8 mouse cellular contexts compared by ENCODE assay signal in the genomic region with DNA sequence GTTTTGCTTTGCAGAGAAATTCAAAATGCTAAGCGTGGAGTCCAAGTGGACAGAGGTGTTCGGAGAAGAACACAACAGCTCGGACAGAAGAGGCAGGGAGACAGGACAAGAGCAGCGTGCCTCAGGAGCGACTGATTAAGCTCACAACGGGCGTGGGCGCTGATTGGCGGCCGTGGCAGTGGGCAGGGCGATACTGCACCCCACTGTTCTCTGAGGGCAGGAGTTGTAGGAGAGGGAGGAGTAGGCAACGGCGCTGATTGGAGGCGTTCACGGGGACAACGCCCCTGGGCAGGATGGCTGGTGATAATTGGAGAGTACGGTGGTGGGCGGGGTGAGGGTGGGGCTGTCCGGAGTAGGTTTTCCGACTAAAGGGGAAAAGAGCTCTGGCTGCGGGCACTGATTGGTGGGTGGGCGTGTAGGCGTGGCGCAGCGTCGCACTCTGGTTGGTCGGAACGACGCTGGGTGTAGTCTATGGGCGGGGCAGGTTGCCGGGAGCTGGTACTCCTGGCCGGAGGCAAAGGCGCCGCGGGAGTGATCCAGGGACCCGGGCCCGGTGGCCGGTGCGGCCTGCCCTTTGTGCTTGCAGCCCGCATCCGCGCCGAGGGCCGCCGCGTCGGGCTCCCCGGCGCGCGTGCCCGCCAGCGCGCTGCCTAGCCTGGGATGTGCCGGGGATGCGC. TPM values are rescaled to one million over a fixed set of nuclear protein-coding genes. Genes with fewer than 3 reads are reported as not detected.
DNase-seq lines count a peak whose midpoint lies in the region; ATAC-seq and TF ChIP-seq lines count a peak whose summit lies in the region.

Gene Rps6ka2 (plus strand): TSS at position 489 of the 677 bp plus-strand sequence.

- DNase-seq in 3T3-L1 (ENCODE audit: low read depth, low spot score), result peak; percentile 100
- peak; percentile 97 to 98 for DNase-seq in heart, adult 9 months (ENCODE audit: low spot score in 2 of 2)
- peak; percentile 84 to 88 for DNase-seq in monocyte, adult 2 months (ENCODE audit: low read depth in 1 of 2, low spot score in 2 of 2)
- DNase-seq in spleen, postnatal 36 days (ENCODE audit: low spot score in 2 of 2), result peak; percentile 95

- no peaks in the 10 kb centered on the region for H3K36me3 ChIP-seq in kidney, embryonic 14.5 days (ENCODE audit: control insufficient read depth, insufficient read depth, low read length)
- no peaks in the 10 kb centered on the region for H3K36me3 ChIP-seq in limb, embryonic 15.5 days

- no peak for TF ChIP-seq POLR2A in bone marrow macrophage, adult 2 months (IDR thresholded peaks at IDR 0.05; ENCODE audit: borderline replicate concordance, low read depth, low read length)
- peak; percentile 96 for TF ChIP-seq POLR2A in embryonic fibroblast, embryonic 13.5 days (IDR thresholded peaks at IDR 0.05; ENCODE audit: low read depth, low read length)

- TF ChIP-seq CTCF in bone marrow macrophage, adult 2 months (IDR thresholded peaks at IDR 0.05; ENCODE audit: low read depth, low read length), result no peak
- TF ChIP-seq CTCF in embryonic fibroblast, embryonic 13.5 days (IDR thresholded peaks at IDR 0.05; ENCODE audit: borderline replicate concordance, insufficient read depth, low read length), result no peak

- peak; percentile 99 for ATAC-seq in kidney, embryonic 14.5 days (ENCODE audit: low FRiP score, low TSS enrichment)
- peak; percentile 100 for ATAC-seq in limb, embryonic 15.5 days (ENCODE audit: insufficient number of reproducible peaks, low FRiP score, low TSS enrichment, low read depth)

- H3K27me3 ChIP-seq in kidney, embryonic 14.5 days (ENCODE audit: control insufficient read depth, insufficient read depth, low read length), result no peaks in the 10 kb centered on the region
- no peaks in the 10 kb centered on the region for H3K27me3 ChIP-seq in limb, embryonic 15.5 days

- 0% methylated on average over 55 of the region's 56 CpGs for WGBS in kidney, embryonic 14.5 days
- under 1% methylated on average over 56 of the region's 56 CpGs for WGBS in limb, embryonic 15.5 days

- H3K4me3 ChIP-seq in bone marrow macrophage, adult 2 months (ENCODE audit: insufficient read depth, low read length), result peak within 1 kb of the TSS; percentile 90
- H3K4me3 ChIP-seq in embryonic fibroblast, embryonic 13.5 days (ENCODE audit: insufficient read depth, low read length), result peak within 1 kb of the TSS; percentile 87
- H3K4me3 ChIP-seq in kidney, embryonic 14.5 days (ENCODE audit: low read length), result peak within 1 kb of the TSS; percentile 88
- H3K4me3 ChIP-seq in limb, embryonic 15.5 days, result peak within 1 kb of the TSS; percentile 85

- H3K9me3 ChIP-seq in kidney, embryonic 14.5 days (ENCODE audit: control insufficient read depth, low read length), result no peaks in the 10 kb centered on the region
- H3K9me3 ChIP-seq in limb, embryonic 15.5 days, result no peaks in the 10 kb centered on the region

- H3K9ac ChIP-seq in kidney, embryonic 14.5 days (ENCODE audit: low read depth, low read length), result peak within 1 kb of the TSS; percentile 80
- H3K9ac ChIP-seq in limb, embryonic 15.5 days, result peak within 1 kb of the TSS; percentile 53

- H3K27ac ChIP-seq in bone marrow macrophage, adult 2 months (ENCODE audit: insufficient read depth, low read depth, low read length), result peak within 1 kb of the TSS; percentile 90
- H3K27ac ChIP-seq in embryonic fibroblast, embryonic 13.5 days (ENCODE audit: insufficient read depth, low read length), result peak within 1 kb of the TSS; percentile 42
- H3K27ac ChIP-seq in kidney, embryonic 14.5 days (ENCODE audit: low read depth, low read length), result peak within 1 kb of the TSS; percentile 90
- H3K27ac ChIP-seq in limb, embryonic 15.5 days, result peak within 1 kb of the TSS; percentile 83

- H3K4me1 ChIP-seq in bone marrow macrophage, adult 2 months (ENCODE audit: control insufficient read depth, insufficient read depth, low read length), result peaks cover 26% of the 10 kb centered on the region
- peaks cover 5% of the 10 kb centered on the region for H3K4me1 ChIP-seq in embryonic fibroblast, embryonic 13.5 days (ENCODE audit: control insufficient read depth, insufficient read depth, low read length)
- H3K4me1 ChIP-seq in kidney, embryonic 14.5 days (ENCODE audit: control insufficient read depth, insufficient read depth, low read length), result peaks cover 12% of the 10 kb centered on the region; the same call in 1 of the 2 replicates
- peaks cover 16% of the 10 kb centered on the region for H3K4me1 ChIP-seq in limb, embryonic 15.5 days

- peak within 1 kb of the TSS; percentile 90 for H3K4me2 ChIP-seq in kidney, embryonic 14.5 days (replicated peaks; ENCODE audit: low read depth, low read length)
- H3K4me2 ChIP-seq in limb, embryonic 15.5 days, result peak within 1 kb of the TSS; percentile 90

RNA-seq across cellular contexts. Expression of gene Rps6ka2, which starts in this region (rescaled TPM):
- polyA plus RNA-seq in bone marrow macrophage, adult 2 months (2012; ENCODE audit: insufficient read depth, insufficient read length, missing spikeins), result 3.3 and 4.0 TPM in 2 replicates
- polyA plus RNA-seq in embryonic fibroblast, embryonic 13.5 days (2011; ENCODE audit: insufficient read length, low read depth, missing spikeins), result 21.5 and 22.4 TPM in 2 replicates
- polyA plus RNA-seq in kidney, embryonic 14.5 days (2014; fragmentation: Nextera tagmentation; extraction: Ambion mirVana), result 18.3 and 30.7 TPM in 2 replicates
- polyA plus RNA-seq in limb, embryonic 15.5 days (2015; fragmentation: Nextera tagmentation; extraction: Ambion mirVana), result 6.7 and 7.5 TPM in 2 replicates

Comparison
In these comparisons a context has a peak if more than half of its experiments do, and no peak if none do; other contexts are left out.
1. Peak in every context shown above with its lines: DNase-seq, ATAC-seq, H3K4me3 ChIP-seq and H3K27ac ChIP-seq.